Mouse (Mus musculus) stomach, postnatal 0 days (tissue): ENCODE measurements around the gene Olfr1196.

Experiments used
- CTCF ChIP-seq: IDR thresholded peaks from 2 replicates; pipeline ENCODE4 v1.5.1; 2016; ENCODE audit warnings: antibody characterized with exemption, low read depth, mild to moderate bottlenecking, moderate library complexity
- EP300 ChIP-seq: optimal IDR thresholded peaks from 2 replicates; pipeline ENCODE3; 2016; ENCODE audit warnings: antibody characterized with exemption

GRCm38 (mm10) chr2:88743379-88743778, 39.0 kb upstream of the Olfr1196 start:
- TF ChIP-seq EP300 (no peak), CTCF (no peak)
